Mouse (Mus musculus) fat pad, adult 2 months (tissue): ENCODE results near the gene Dand5.

ENCODE experiments used
- DNase-seq: peaks from one replicate; pipeline ENCODE4 v3.0.0-alpha.2; 2011; ENCODE audit warnings: low read depth, low spot score; ENCODE audit errors: extremely low read depth

The Dand5 gene

GRCm38 (mm10) chr8:84822723-84823122 lies at the start of gene Dand5:
Dand5 (minus strand) TSS chr8:84822823.
- DNase-seq: no peak

GRCm38 (mm10) chr8:84871376-84872308 lies 49.0 kb upstream of the Dand5 start, which contains the start of gene Syce2:
Syce2 (plus strand) TSS chr8:84872111.
- DNase-seq: no peak

GRCm38 (mm10) chr8:84856864-84857441 lies 34.3 kb upstream of the Dand5 start, which contains the start of gene Farsa:
Farsa (plus strand) TSS chr8:84856989.
- peak; percentile 45 for DNase-seq

GRCm38 (mm10) chr8:84856434-84856833 lies 33.8 kb upstream of the Dand5 start:
- DNase-seq: no peak

GRCm38 (mm10) chr8:84847684-84848435 lies 25.2 kb upstream of the Dand5 start:
- DNase-seq: no peak

- DNase-seq: peak; percentile 98
These were observed 24.3 kb upstream of the Dand5 start, which contains the start of gene Calr for GRCm38 (mm10) chr8:84846722-84847572. Calr (minus strand) TSS chr8:84846934.

- no peak for DNase-seq
These were observed 23.6 kb upstream of the Dand5 start for GRCm38 (mm10) chr8:84846094-84846721.

- no peak for DNase-seq
These were observed 22.9 kb upstream of the Dand5 start for GRCm38 (mm10) chr8:84845355-84846093.

GRCm38 (mm10) chr8:84844397-84845070 lies 21.9 kb upstream of the Dand5 start:
- no peak for DNase-seq

GRCm38 (mm10) chr8:84841514-84841913 lies 18.9 kb upstream of the Dand5 start:
- DNase-seq: no peak

GRCm38 (mm10) chr8:84840248-84840999 lies 17.8 kb upstream of the Dand5 start, which contains the start of gene Rad23a:
Rad23a (minus strand) TSS chr8:84840665.
- DNase-seq: peak; percentile 34

- DNase-seq: no peak
These were observed 17.2 kb upstream of the Dand5 start for GRCm38 (mm10) chr8:84839875-84840247.

- DNase-seq: no peak
These were observed 16.8 kb upstream of the Dand5 start for GRCm38 (mm10) chr8:84839411-84839810.

- DNase-seq: no peak
These were observed 15.9 kb upstream of the Dand5 start for GRCm38 (mm10) chr8:84838513-84838912.

GRCm38 (mm10) chr8:84837912-84838470 lies 15.4 kb upstream of the Dand5 start:
- DNase-seq: no peak

GRCm38 (mm10) chr8:84837149-84837911 lies 14.7 kb upstream of the Dand5 start:
- no peak for DNase-seq
